ENCODE assay signal across 11 mouse cellular contexts in the genomic region with DNA sequence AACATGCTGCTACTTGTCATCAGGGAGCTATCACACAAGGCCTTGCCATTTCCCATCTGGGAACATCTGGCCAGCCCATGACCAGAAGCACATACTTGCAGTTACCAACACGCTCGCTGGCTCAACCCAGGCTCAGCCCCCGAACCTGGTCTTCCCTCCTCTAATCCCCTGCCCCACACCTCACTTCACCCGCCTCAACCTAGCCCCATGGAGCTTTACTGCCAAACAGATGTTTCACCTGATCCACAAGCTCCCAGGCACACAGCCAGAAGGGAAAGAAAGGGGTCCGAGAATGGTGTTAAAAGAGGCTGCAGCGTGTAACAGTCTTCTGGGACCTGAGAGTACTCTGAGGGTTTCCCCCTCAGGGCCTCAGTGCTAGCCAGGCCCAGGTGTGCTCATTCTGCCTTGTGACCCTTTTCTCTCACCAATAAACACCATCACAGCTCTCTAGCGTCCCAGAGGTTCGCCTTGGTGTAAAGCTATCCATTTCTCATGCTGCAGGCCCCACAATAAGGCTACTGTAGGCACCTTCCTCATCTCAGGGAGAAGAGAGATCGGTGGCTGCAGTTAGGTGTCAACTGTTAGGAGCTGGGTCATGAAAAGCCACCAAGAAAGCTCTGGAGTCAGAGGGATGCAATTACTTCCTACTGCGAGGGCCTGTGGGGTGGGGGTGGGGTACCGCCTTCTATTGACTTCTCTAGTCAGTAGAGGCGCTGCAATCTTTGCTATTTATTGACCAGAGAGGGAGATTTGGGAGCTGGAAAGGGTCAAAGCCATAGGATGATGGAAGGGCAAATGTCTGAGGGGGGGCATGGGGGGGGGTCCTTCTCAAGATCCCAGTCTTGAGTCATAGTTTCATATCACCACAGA.
DNase-seq lines count a peak whose midpoint lies in the region; ATAC-seq lines count a peak whose summit lies in the region.
"Had no signal": no experiment of that assay in that cellular context is flagged by ENCODE, and none has a peak within 500 bp of the region (broad histone marks: within the 10 kb centered on the region; RNA-seq: fewer than 3 reads in every experiment).

No protein-coding gene starts in this region.

- H3K4me3 ChIP-seq in kidney, embryonic 15.5 days (replicated peaks), result no peak overlapping the region
- H3K4me3 ChIP-seq in kidney, embryonic 14.5 days (ENCODE audit: low read length), result no peak overlapping the region
- no peak overlapping the region for H3K4me3 ChIP-seq in embryonic facial prominence, embryonic 14.5 days (ENCODE audit: low read depth, low read length)
- no peak overlapping the region for H3K4me3 ChIP-seq in limb, embryonic 12.5 days (replicated peaks)

- H3K36me3 ChIP-seq in kidney, embryonic 15.5 days, result peaks cover 11% of the 10 kb centered on the region
- peaks cover 12% of the 10 kb centered on the region for H3K36me3 ChIP-seq in kidney, embryonic 14.5 days (ENCODE audit: control insufficient read depth, insufficient read depth, low read length)
- no peaks in the 10 kb centered on the region; the same call in 1 of the 2 replicates for H3K36me3 ChIP-seq in embryonic facial prominence, embryonic 14.5 days (ENCODE audit: control insufficient read depth, insufficient read depth, low read length)
- peaks cover 4% of the 10 kb centered on the region; the same call in 1 of the 2 replicates for H3K36me3 ChIP-seq in limb, embryonic 12.5 days

- no peak overlapping the region for H3K9ac ChIP-seq in kidney, embryonic 15.5 days
- no peak overlapping the region for H3K9ac ChIP-seq in kidney, embryonic 14.5 days (ENCODE audit: low read depth, low read length)
- H3K9ac ChIP-seq in embryonic facial prominence, embryonic 14.5 days (ENCODE audit: low read depth, low read length), result no peak overlapping the region
- no peak overlapping the region for H3K9ac ChIP-seq in limb, embryonic 12.5 days (replicated peaks)

- DNase-seq in ZHBTc4 (ENCODE audit: low read depth, low spot score), result peak; percentile 42
- peak; percentile 63 for DNase-seq in embryonic facial prominence, embryonic 14.5 days (ENCODE audit: low spot score)
- DNase-seq in spleen, adult 18-20 months, result no peak
- no peak for DNase-seq in adrenal gland, postnatal 36 days
- DNase-seq: heart, postnatal 14 days; kidney, adult 9 months; lung, adult 2 months had no signal

- H3K4me1 ChIP-seq in kidney, embryonic 15.5 days, result peaks cover 41% of the 10 kb centered on the region
- H3K4me1 ChIP-seq in kidney, embryonic 14.5 days (ENCODE audit: control insufficient read depth, insufficient read depth, low read length), result peaks cover 14% of the 10 kb centered on the region
- H3K4me1 ChIP-seq in embryonic facial prominence, embryonic 14.5 days (ENCODE audit: control insufficient read depth, insufficient read depth, low read length), result peaks cover 16% of the 10 kb centered on the region
- H3K4me1 ChIP-seq in limb, embryonic 12.5 days (replicated peaks), result peaks cover 49% of the 10 kb centered on the region

- no peak overlapping the region for H3K4me2 ChIP-seq in kidney, embryonic 15.5 days
- H3K4me2 ChIP-seq in kidney, embryonic 14.5 days (replicated peaks; ENCODE audit: low read depth, low read length), result no peak overlapping the region
- H3K4me2 ChIP-seq in embryonic facial prominence, embryonic 14.5 days (ENCODE audit: low read depth, low read length), result no peak overlapping the region
- peak overlapping the region; percentile 9; the same call in 1 of the 2 replicates for H3K4me2 ChIP-seq in limb, embryonic 12.5 days

- 60% methylated on average over 12 of the region's 12 CpGs for WGBS in kidney, embryonic 15.5 days
- WGBS in kidney, embryonic 14.5 days, result 55% methylated on average over 12 of the region's 12 CpGs
- WGBS in embryonic facial prominence, embryonic 14.5 days, result 46% methylated on average over 12 of the region's 12 CpGs
- WGBS in limb, embryonic 12.5 days, result 13% methylated on average over 12 of the region's 12 CpGs

- no peak for ATAC-seq in kidney, embryonic 15.5 days (replicated peaks; ENCODE audit: low FRiP score)
- no peak for ATAC-seq in kidney, embryonic 14.5 days (ENCODE audit: low FRiP score, low TSS enrichment)
- ATAC-seq in embryonic facial prominence, embryonic 14.5 days (ENCODE audit: low read depth), result peak; percentile 26
- peak; percentile 90 for ATAC-seq in limb, embryonic 12.5 days (ENCODE audit: insufficient number of reproducible peaks, insufficient read depth, low FRiP score, low TSS enrichment, low read depth)

- no peaks in the 10 kb centered on the region for H3K27me3 ChIP-seq in kidney, embryonic 15.5 days
- no peaks in the 10 kb centered on the region for H3K27me3 ChIP-seq in kidney, embryonic 14.5 days (ENCODE audit: control insufficient read depth, insufficient read depth, low read length)
- no peaks in the 10 kb centered on the region for H3K27me3 ChIP-seq in embryonic facial prominence, embryonic 14.5 days (replicated peaks; ENCODE audit: control insufficient read depth, insufficient read depth, low read length)
- H3K27me3 ChIP-seq in limb, embryonic 12.5 days, result peaks cover 54% of the 10 kb centered on the region

- H3K27ac ChIP-seq in kidney, embryonic 15.5 days, result peak overlapping the region; percentile 9; the same call in 1 of the 2 replicates
- H3K27ac ChIP-seq in kidney, embryonic 14.5 days (ENCODE audit: low read depth, low read length), result no peak overlapping the region
- no peak overlapping the region for H3K27ac ChIP-seq in embryonic facial prominence, embryonic 14.5 days (replicated peaks; ENCODE audit: low read depth, low read length)
- H3K27ac ChIP-seq in limb, embryonic 12.5 days, result peak overlapping the region; percentile 54; the same call in 1 of the 2 replicates
- H3K27ac ChIP-seq: stomach, postnatal 0 days had no signal

- no peaks in the 10 kb centered on the region for H3K9me3 ChIP-seq in kidney, embryonic 15.5 days (replicated peaks)
- no peaks in the 10 kb centered on the region for H3K9me3 ChIP-seq in kidney, embryonic 14.5 days (ENCODE audit: control insufficient read depth, low read length)
- no peaks in the 10 kb centered on the region for H3K9me3 ChIP-seq in embryonic facial prominence, embryonic 14.5 days (ENCODE audit: control insufficient read depth, low read length)
- H3K9me3 ChIP-seq in limb, embryonic 12.5 days, result no peaks in the 10 kb centered on the region

Comparison
In these comparisons a context has a peak if more than half of its experiments do, and no peak if none do; other contexts are left out.
1. H3K27ac ChIP-seq: peak in kidney, embryonic 15.5 days (single experiment) and limb, embryonic 12.5 days (single experiment); none in kidney, embryonic 14.5 days (single experiment) and embryonic facial prominence, embryonic 14.5 days (single experiment).
2. ATAC-seq: peak in embryonic facial prominence, embryonic 14.5 days (single experiment) and limb, embryonic 12.5 days (single experiment); none in kidney, embryonic 15.5 days (single experiment) and kidney, embryonic 14.5 days (single experiment).
3. DNase-seq: peak in ZHBTc4 (single experiment) and embryonic facial prominence, embryonic 14.5 days (single experiment); none in spleen, adult 18-20 months (0 of 2) and adrenal gland, postnatal 36 days (0 of 2).